Comparison of ENCODE assay signal across 13 mouse cellular contexts in genomic region chr11:36169738-36170137, GRCm38 (mm10).
"Had no signal": no experiment of that assay in that cellular context is flagged by ENCODE, and none has a peak within 500 bp of the region (broad histone marks: within the 10 kb centered on the region; RNA-seq: fewer than 3 reads in every experiment).

No protein-coding gene starts in this region.

- H3K36me3 ChIP-seq: limb, embryonic 15.5 days; liver, embryonic 12.5 days; lung, embryonic 15.5 days; midbrain, embryonic 15.5 days had no signal

- H3K27me3 ChIP-seq: limb, embryonic 15.5 days; liver, embryonic 12.5 days; lung, embryonic 15.5 days; midbrain, embryonic 15.5 days; neural tube, embryonic 13.5 days had no signal

- ATAC-seq: intestine, postnatal 0 days; liver, embryonic 12.5 days; midbrain, embryonic 15.5 days had no signal

- H3K4me2 ChIP-seq: limb, embryonic 15.5 days; liver, embryonic 12.5 days; lung, embryonic 15.5 days; midbrain, embryonic 15.5 days; neural tube, embryonic 13.5 days had no signal

- H3K4me3 ChIP-seq: limb, embryonic 15.5 days; liver, embryonic 12.5 days; lung, embryonic 15.5 days; midbrain, embryonic 15.5 days; neural tube, embryonic 13.5 days had no signal

- H3K27ac ChIP-seq: limb, embryonic 15.5 days; liver, embryonic 12.5 days; lung, embryonic 15.5 days; midbrain, embryonic 15.5 days; neural tube, embryonic 13.5 days had no signal

- DNase-seq: kidney, adult 8-10 months; kidney, postnatal 25 days; retina, postnatal 1 day; right cerebral cortex, postnatal 4 days; spleen, adult 18-20 months; thymus, adult 18-20 months; thymus, postnatal 14 days had no signal

- H3K9ac ChIP-seq: limb, embryonic 15.5 days; liver, embryonic 12.5 days; lung, embryonic 15.5 days; midbrain, embryonic 15.5 days; neural tube, embryonic 13.5 days had no signal

- H3K4me1 ChIP-seq: liver, embryonic 12.5 days; lung, embryonic 15.5 days; midbrain, embryonic 15.5 days had no signal

- H3K9me3 ChIP-seq: limb, embryonic 15.5 days; liver, embryonic 12.5 days; lung, embryonic 15.5 days; midbrain, embryonic 15.5 days; neural tube, embryonic 13.5 days had no signal
